Mouse (Mus musculus) hindbrain, embryonic 11.5 days (tissue): ENCODE measurements around the gene D630003M21Rik. TPM values are rescaled to one million over a fixed set of nuclear protein-coding genes. Genes with fewer than 3 reads are reported as not detected.

Experiments
- ATAC-seq: fragments of 200-750 bp; cut with Nextera tagmentation; 2 replicates; pipeline ENCODE4 v1.8.0; 2017; ENCODE audit warnings: mild to moderate bottlenecking, moderate TSS enrichment, moderate library complexity; ENCODE audit not compliant: low FRiP score
- DNase-seq: peaks from one replicate; pipeline ENCODE4 v3.0.0-alpha.2; 2015; ENCODE audit warnings: low spot score
- H3K27ac ChIP-seq: fragments of 300-500 bp; sonication (generic); 2 replicates; pipeline ENCODE4 v1.5.1; 2014; ENCODE audit warnings: mild to moderate bottlenecking, low read depth, low read length
- H3K27me3 ChIP-seq: fragments of 300-500 bp; sonication (generic); 2 replicates; pipeline ENCODE4 v1.6.1; 2014; ENCODE audit warnings: mild to moderate bottlenecking, low read length, moderate library complexity, mixed read lengths; ENCODE audit not compliant: control insufficient read depth, insufficient read depth
- H3K36me3 ChIP-seq: fragments of 300-500 bp; sonication (generic); 2 replicates; pipeline ENCODE4 v1.6.1; 2014; ENCODE audit warnings: mild to moderate bottlenecking, low read length, moderate library complexity, mixed read lengths; ENCODE audit not compliant: control insufficient read depth, insufficient read depth
- H3K4me1 ChIP-seq: fragments of 300-500 bp; sonication (generic); replicated peaks from 2 replicates; pipeline ENCODE4 v1.6.1; 2014; ENCODE audit warnings: low read length, mixed read lengths; ENCODE audit not compliant: control insufficient read depth, insufficient read depth
- H3K4me2 ChIP-seq: fragments of 300-500 bp; sonication (generic); replicated peaks from 2 replicates; pipeline ENCODE4 v1.6.1; 2014; ENCODE audit warnings: mild to moderate bottlenecking, low read depth, low read length
- H3K4me3 ChIP-seq: fragments of 300-500 bp; sonication (generic); 2 replicates; pipeline ENCODE4 v1.5.1; 2014; ENCODE audit warnings: low read depth, low read length
- H3K9ac ChIP-seq: fragments of 300-500 bp; sonication (generic); 2 replicates; pipeline ENCODE4 v1.6.1; 2014; ENCODE audit warnings: low read depth, low read length
- H3K9me3 ChIP-seq: fragments of 300-500 bp; sonication (generic); 2 replicates; pipeline ENCODE4 v1.6.1; 2016; ENCODE audit warnings: low read length; ENCODE audit not compliant: control insufficient read depth
- whole genome bisulfite sequencing: fragments of 180-500 bp; shearing (Covaris S2); extraction: QIAGEN DNeasy Blood & Tissue Kit; methylation state at CpG from one replicate; pipeline ENCODE4 v1.1.7; 2014; 5-methylcytosine and 5-hydroxymethylcytosine counted together
- polyA plus RNA-seq: library from polyadenylated mRNA; unstranded; fragments of >200 nt; fragmentation: Nextera tagmentation; extraction: Ambion mirVana; gene quantifications from 2 replicates; pipeline ENCODE4 v1.2.1, GENCODE M21; 2014

D630003M21Rik gene
- 1.9 and 2.3 TPM in 2 replicates for polyA plus RNA-seq

DNA sequence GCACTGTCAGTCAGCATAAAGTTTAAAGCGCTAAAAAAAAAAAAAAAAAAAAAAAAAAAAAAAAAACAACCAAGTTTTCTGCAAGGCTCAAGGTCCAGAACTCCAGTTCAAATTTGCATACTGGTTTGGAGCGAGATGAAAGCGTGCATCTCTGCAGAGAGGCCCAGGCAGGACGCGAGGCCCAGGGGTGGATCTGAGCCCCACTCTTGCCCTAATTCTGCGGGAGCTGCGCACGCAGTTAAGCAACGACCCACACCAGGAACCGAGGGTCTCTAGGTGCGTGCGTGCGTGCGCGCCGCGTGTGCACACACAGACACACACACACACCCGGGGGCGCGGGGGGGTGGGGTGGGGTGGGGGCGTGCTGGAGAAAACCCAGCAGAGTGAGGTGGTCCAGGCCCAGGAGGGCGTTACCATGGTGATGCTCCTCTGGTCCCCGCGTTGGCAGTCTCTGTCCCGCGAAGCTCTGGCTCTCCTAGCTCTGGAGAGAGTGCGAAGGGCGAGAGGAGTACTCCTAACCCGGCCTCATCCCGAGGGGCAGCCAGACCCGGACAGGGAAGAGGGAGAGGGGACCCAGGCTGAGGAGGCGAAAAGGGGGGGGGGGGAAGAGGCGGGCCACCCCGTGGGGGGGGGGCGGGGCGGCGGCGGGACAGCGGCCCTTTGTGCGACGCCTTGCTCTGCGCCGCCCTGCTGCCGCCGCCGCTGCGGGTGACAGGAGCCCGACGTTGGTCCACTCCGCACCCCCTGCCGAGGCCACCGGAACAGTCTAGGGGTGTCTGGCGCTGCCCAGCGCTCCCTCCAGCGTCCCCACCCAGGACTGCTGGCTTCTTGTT, at the start of gene D630003M21Rik:
TSS of gene D630003M21Rik (minus strand) at position 553 of the 833 bp plus-strand sequence.
- H3K36me3 ChIP-seq: no peaks in the 10 kb centered on the region
- under 1% methylated on average over 43 of the region's 55 CpGs for WGBS
- H3K9me3 ChIP-seq: no peaks in the 10 kb centered on the region
- H3K27ac ChIP-seq: no peak within 1 kb of the TSS
- H3K27me3 ChIP-seq: no peaks in the 10 kb centered on the region
- peak within 1 kb of the TSS; percentile 41 for H3K4me3 ChIP-seq
- H3K4me1 ChIP-seq: peaks cover 5% of the 10 kb centered on the region
- peak within 1 kb of the TSS; percentile 88 for H3K4me2 ChIP-seq
- ATAC-seq: peak; percentile 87
- H3K9ac ChIP-seq: peak within 1 kb of the TSS; percentile 64
- DNase-seq: peak; percentile 75

DNA sequence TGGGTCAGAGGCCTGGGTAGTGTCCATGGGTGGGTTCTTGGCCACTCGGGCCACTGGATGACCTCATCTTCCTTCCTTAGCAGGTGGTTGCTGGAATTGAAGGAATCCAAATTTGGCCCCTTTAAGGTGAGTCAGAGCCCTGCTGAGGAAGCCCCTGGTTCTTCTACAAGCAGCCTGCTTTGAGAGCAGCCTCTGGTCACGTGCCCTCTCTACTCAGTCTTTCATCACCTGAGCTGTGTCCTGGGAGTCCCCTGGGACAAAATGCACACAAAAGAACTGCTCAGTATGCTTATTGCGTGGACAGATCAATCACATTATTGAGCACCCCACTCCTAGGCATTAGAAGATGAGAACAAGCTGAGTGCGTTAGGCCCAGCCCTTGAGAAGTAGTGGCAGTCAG, 47.9 kb upstream of the D630003M21Rik start:
- Histone ChIP-seq H3K27me3 (no peaks in the 10 kb centered on the region), H3K36me3 (no peaks in the 10 kb centered on the region), H3K9ac (no peak overlapping the region), H3K27ac (no peak overlapping the region), H3K4me1 (no peaks in the 10 kb centered on the region), H3K9me3 (no peaks in the 10 kb centered on the region), H3K4me3 (no peak overlapping the region), H3K4me2 (no peak overlapping the region)
- DNase-seq (no peak), ATAC-seq (no peak)
- WGBS: 59% methylated on average over 4 of the region's 4 CpGs

- Histone ChIP-seq H3K27ac (no peak overlapping the region), H3K9me3 (no peaks in the 10 kb centered on the region), H3K36me3 (no peaks in the 10 kb centered on the region), H3K9ac (no peak overlapping the region), H3K4me3 (no peak overlapping the region), H3K4me2 (no peak overlapping the region), H3K4me1 (no peaks in the 10 kb centered on the region), H3K27me3 (no peaks in the 10 kb centered on the region)
- DNase-seq (no peak), ATAC-seq (no peak)
- 52% methylated on average over 6 of the region's 6 CpGs for WGBS
Observed at GRCm38 (mm10) chr2:158276451-158276850, 47.4 kb upstream of the D630003M21Rik start.

- Histone ChIP-seq H3K36me3 (no peaks in the 10 kb centered on the region), H3K4me3 (no peak overlapping the region), H3K27ac (no peak overlapping the region), H3K27me3 (no peaks in the 10 kb centered on the region), H3K9me3 (no peaks in the 10 kb centered on the region), H3K4me1 (no peaks in the 10 kb centered on the region), H3K9ac (no peak overlapping the region), H3K4me2 (no peak overlapping the region)
- DNase-seq (no peak), ATAC-seq (no peak)
- WGBS: 68% methylated on average over 4 of the region's 4 CpGs
Observed at GRCm38 (mm10) chr2:158275811-158276210, 46.8 kb upstream of the D630003M21Rik start.

- DNase-seq (no peak), ATAC-seq (no peak)
- no peaks in the 10 kb centered on the region for H3K4me1 ChIP-seq
- H3K27ac ChIP-seq: no peak overlapping the region
- H3K4me3 ChIP-seq: no peak overlapping the region
- H3K9ac ChIP-seq: no peak overlapping the region
- no peaks in the 10 kb centered on the region for H3K36me3 ChIP-seq
- H3K27me3 ChIP-seq: no peaks in the 10 kb centered on the region
- H3K9me3 ChIP-seq: no peaks in the 10 kb centered on the region
- no peak overlapping the region for H3K4me2 ChIP-seq
- 93% methylated on average over 3 of the region's 3 CpGs for WGBS
Observed at GRCm38 (mm10) chr2:158275349-158275748, 46.3 kb upstream of the D630003M21Rik start.

DNA sequence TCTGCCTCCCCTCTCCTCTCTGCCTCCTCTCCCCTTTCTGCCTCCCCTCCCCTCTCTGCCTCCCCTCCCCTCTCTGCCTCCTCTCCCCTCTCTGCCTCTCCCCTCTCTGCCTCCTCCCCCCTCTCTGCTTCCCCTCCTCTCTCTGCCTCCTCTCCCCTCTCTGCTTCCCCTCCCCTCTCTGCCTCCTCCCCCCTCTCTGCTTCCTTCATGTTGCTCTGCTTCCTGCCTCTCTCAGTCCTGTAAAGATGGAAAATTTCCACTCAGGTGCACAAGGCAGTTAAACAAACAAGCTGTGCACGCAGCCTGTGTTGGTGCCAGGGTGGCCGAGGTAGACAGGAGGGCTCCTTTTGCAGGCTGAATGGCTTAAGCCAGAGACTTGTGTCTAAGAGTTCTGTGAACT, 44.6 kb upstream of the D630003M21Rik start:
- H3K27ac ChIP-seq: 0 out of 2 replicates have a peak overlapping the region, but pooled peaks have one; percentile 42

DNA sequence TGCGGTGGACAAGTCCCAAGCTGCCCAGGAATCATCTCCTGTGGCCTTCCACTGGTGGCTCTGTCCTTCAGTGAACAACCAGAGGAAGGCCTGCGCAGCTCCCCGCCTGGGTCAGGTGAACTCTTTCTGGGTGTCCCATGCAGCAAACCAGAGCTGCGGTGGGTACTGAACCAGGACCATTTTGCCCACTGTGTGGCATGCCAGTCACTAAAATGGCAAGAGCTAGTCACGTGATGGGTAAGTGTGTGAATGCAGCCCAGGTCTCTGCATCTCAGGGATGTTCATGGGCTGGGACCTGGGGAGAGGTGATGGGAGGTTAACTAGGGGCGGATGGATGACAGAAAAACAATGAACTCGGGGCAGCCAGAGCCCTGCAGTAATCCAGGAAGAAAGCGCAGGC, 41.0 kb upstream of the D630003M21Rik start:
- 79% methylated on average over 8 of the region's 8 CpGs for WGBS

More for the DNA sequence above, 44.6 kb upstream of the D630003M21Rik start:
- no peaks in the 10 kb centered on the region for H3K36me3 ChIP-seq
- H3K4me2 ChIP-seq: no peak overlapping the region
- no peak overlapping the region for H3K9ac ChIP-seq
- no peaks in the 10 kb centered on the region for H3K9me3 ChIP-seq
- DNase-seq (no peak), ATAC-seq (no peak)
- 23% methylated on average over 2 of the region's 2 CpGs for WGBS
- no peak overlapping the region for H3K4me3 ChIP-seq
- no peaks in the 10 kb centered on the region for H3K27me3 ChIP-seq
- H3K4me1 ChIP-seq: no peaks in the 10 kb centered on the region

DNA sequence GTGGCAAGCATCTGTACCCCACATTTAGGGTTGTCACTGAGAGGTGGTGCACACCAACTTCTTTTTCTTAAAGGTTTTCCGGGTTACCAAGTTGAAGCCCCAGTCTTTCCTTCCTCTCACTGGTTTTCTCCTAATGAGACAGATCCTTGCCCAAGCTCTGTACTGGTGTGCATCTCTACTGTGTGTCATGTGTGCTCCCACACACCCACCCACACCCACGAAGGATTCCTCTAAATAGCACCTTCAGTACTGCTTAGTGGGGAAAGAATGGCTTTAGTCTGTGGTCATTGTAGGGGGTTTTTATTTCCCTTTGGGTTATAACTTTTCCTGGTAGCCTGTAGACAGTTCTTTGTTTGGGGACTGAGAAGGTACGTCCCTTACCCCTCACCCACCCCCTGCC, 35.9 kb upstream of the D630003M21Rik start:
- 78% methylated on average over 3 of the region's 3 CpGs for WGBS
- Histone ChIP-seq H3K27me3 (no peaks in the 10 kb centered on the region), H3K27ac (no peak overlapping the region), H3K9ac (no peak overlapping the region), H3K4me2 (no peak overlapping the region), H3K4me1 (no peaks in the 10 kb centered on the region), H3K4me3 (no peak overlapping the region), H3K36me3 (no peaks in the 10 kb centered on the region), H3K9me3 (no peaks in the 10 kb centered on the region)
- DNase-seq (no peak), ATAC-seq (no peak)

More for the DNA sequence above, 41.0 kb upstream of the D630003M21Rik start:
- no peak overlapping the region for H3K4me3 ChIP-seq
- H3K27ac ChIP-seq: no peak overlapping the region
- H3K36me3 ChIP-seq: no peaks in the 10 kb centered on the region
- H3K9ac ChIP-seq: no peak overlapping the region
- no peak overlapping the region for H3K4me2 ChIP-seq
- DNase-seq (no peak), ATAC-seq (no peak)
- H3K4me1 ChIP-seq: no peaks in the 10 kb centered on the region
- H3K27me3 ChIP-seq: no peaks in the 10 kb centered on the region
- no peaks in the 10 kb centered on the region for H3K9me3 ChIP-seq

GRCm38 (mm10) chr2:158259498-158259897, 30.5 kb upstream of the D630003M21Rik start:
- no peak for ATAC-seq
- no peak overlapping the region for H3K9ac ChIP-seq
- no peaks in the 10 kb centered on the region for H3K9me3 ChIP-seq
- H3K4me2 ChIP-seq: no peak overlapping the region
- peaks cover 3% of the 10 kb centered on the region; the same call in 1 of the 2 replicates for H3K4me1 ChIP-seq
- H3K4me3 ChIP-seq: no peak overlapping the region
- no peaks in the 10 kb centered on the region for H3K27me3 ChIP-seq
- WGBS: 79% methylated on average over 8 of the region's 8 CpGs
- no peak for DNase-seq
- H3K27ac ChIP-seq: no peak overlapping the region
- H3K36me3 ChIP-seq: no peaks in the 10 kb centered on the region
